Mouse (Mus musculus) right cerebral cortex, postnatal 25 days (tissue): ENCODE data around the gene Rybp.

Source experiments
- DNase-seq: peaks from one replicate; pipeline ENCODE4 v3.0.0; 2022

Rybp gene

DNA sequence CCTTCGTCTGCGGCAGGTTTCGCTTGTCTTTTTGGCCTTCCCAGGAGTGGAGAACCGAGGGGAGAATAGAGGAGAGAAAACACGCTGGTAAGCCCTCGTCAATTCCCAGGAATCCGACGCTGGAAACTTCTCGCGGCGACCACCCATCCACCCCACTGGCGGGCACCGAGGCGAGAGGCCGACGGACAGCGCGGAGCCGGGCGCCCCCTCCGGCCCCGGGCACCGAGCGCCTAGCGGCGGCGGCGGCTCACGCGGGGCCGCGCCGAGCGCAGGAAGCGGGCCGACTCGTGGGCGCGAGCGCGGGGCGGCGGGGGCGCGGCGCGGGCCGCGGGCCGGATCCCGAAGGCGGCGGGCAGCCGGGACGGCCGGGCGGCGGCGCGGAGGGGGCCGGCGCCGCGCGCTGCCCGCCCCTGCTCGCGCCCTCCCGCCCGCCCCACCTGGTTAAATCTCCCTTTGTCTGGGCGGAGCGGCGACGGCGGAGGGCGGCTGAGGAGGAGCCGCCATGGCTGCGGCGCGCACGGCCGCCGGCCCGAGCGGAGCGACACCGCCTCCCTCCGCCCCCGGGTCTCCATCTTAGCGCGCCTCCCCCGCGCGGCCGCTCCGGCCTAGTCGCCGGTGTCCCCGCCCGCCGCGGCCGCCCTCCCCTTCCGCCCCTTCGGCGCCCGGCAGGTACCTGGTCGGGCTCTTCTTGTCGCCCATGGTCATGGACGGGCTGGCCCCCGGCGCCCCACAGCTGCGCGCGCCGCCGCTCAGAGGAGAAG is 532 bp downstream of the Rybp start:
- DNase-seq: peak; percentile 68

DNA sequence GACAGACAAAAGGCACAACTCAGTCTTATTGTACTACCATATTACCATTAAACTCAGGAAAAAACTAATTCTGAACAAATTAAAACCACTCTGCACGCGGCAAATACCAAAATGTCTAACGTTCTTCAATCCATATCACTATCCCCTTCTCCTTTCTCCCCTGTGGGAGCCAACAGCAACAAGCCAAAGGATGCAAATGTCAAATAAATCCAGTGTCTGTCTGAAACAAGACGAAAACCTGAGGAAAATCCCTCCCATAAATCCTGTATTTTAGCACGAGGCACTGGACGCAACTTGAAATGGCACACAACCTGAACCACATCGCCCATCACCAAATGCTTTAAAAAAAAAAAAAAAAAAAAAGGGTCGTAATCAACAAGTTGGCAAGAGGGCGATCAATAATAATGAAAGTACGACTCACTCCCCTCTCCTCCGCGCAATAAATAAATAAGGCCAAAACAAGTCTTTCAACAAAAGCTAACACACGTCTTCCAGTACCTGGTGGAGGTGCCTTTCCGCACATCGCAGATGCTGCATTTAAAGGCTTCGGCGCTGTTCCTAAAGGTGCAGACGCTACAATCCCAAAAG is 1.2 kb downstream of the Rybp start:
- DNase-seq: no peak

DNA sequence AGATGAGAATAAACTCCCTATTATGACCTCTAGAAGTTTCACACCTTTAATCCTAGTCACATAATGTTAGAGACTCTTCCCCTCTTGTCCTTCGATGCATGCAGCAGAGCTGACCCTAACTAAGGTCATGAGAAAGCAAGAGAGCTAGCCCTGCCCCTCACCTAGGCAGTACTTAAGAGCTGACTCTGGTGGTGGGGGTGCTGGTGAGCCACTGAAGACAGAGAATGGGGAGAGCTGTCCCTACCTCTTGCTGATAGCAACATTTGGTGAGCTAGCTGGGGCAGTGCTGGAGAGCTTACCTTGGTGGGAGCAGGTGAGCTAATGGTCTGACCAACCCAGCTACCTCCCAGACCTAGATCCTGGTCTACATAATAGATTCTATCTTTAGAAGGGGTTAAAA is 8.4 kb downstream of the Rybp start:
- DNase-seq: no peak

DNA sequence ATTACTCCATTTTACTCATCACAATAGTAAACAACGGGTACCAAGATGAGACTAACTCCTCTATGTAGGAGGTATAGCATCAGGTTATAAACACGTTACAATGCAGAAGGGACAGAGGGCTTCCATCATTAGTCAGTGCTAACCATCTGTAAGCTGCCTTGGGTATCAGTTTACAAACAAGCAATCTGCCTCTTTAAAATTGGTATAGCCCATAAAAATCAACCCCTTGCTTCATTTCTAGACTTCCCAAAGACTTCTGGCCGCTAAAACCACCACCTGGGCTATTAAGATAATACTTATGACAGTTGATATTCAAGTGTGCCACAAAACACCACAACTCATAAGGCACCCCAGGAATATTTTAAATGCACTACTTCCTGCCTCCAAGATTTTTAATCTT is 10.9 kb downstream of the Rybp start:
- no peak for DNase-seq

DNA sequence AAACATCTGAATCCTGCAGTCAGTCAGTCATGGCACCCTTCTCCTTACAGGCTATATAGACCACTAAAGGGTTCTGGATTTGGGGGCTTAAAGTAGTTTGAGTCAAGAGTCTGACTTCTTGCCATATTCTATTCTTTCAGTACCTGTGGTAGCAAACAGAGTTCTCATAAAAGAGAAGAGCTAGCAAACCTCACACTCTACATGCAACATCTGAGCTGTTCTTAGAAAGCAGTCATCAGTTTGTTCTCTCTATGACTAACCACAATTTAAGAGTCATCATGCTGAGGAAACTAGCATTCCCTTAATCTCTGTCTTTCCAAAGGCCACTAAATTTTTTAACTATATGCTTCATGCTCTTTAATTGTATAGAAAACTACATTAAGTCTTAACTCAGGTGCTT is 11.6 kb downstream of the Rybp start:
- DNase-seq: no peak

DNA sequence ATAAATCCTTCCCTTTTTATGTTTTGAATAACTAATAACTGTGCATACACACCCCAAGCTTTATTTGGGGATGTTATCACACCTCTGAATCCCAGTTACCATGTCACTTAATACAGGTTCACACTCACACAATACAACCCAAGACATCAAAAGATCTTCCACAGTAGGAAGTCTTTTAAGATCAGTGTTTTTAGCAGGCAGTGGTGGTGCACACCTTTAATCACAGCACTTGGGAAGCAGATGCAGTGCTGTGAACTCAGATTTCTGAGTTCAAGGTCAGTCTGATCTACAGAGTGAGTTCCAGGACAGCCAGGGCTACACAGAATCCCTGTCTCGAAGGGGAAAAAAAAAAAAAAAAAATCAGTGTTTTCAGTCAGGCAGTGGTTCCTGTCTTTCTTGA is 13.7 kb downstream of the Rybp start:
- no peak for DNase-seq

DNA sequence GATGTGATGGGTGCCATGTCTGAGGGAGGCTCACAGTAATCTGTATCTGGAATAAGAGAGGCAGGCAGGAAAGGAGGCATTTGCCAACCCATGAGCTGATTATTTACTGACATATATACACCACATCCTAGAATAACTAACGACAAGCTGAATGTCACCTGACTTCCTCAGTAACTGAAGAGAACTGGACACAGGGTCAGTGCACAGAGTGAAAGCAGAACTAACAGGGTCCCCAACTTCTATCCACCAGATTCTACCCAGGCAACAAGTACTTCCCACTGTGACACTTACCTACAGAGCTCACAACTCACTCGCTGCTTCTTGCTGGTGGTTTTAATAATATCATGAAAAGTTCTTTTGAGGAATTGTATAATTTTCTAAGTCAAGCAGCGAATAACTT is 15.3 kb downstream of the Rybp start:
- DNase-seq: no peak

DNA sequence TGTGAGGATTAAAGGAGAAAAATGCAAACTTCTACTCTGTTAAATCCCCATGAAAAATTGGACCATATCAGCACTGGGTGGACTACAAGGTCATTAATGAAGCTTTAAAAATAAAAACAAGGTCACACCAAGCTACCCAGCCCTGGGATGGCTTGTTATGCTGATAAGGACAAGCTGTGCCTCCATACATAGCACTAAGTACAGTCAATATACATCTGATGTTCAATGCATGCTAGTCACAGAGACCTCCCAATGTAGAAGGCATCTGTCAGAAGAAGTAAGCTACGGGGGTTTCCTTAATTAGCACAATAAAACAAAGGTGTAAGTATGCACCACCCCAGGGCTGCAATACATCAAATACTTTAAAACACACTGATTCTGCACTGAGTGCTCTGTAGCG is 16.5 kb downstream of the Rybp start:
- no peak for DNase-seq

DNA sequence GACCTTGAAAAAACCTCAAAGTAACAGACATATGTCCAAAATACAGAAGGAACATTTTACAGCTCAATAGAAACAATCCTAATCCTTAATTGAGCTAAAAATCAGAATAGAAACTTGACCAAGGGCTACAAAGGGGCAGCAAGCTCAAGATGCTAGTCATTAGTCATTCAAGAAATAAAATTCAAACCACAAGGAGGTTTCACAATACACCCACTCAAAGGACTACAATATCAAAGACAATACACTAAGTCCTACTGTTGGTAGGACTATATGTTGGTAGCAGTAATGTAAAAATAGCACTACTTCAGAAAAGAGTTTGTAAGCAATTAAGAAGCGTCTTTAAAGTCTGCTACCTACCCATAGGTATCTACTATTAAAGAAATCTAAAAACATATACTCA is 27.7 kb downstream of the Rybp start:
- DNase-seq: no peak

DNA sequence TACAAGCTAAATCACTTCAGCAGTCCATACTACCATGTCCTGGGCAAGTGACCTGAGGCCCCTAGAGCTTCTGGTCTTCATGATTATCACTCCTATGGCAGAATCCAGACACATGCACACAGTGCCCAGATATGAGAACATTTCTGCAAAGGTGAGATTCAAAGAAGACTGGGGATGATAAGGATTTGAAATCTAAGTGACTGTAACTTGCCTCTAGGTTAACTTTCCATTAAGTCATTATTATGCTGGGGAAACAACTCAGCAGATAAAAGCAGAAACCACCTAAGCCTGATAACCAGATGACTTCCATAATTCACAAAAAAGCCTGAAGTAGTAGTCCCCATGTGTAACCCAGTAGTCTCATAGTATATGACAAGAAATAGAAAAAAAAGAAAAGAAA is 29.0 kb downstream of the Rybp start:
- no peak for DNase-seq

DNA sequence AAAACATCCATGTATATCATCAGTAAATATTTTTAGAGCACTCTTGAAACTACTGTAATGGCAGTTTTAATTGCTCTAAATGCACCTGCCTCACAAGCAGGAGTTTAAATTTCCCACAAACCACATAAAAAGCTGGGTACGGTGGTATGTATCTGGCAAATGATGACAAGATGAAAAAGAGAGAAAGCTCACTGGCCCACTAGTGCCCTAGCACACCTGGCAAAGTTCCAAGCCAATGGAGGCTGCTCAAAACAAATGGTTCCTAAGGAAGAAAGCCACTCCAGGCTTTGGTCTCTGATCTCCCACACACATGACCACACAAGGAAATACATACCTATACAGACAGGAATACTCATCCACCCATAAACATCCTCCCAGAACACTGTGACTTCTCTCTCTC is 31.9 kb downstream of the Rybp start:
- DNase-seq: no peak

DNA sequence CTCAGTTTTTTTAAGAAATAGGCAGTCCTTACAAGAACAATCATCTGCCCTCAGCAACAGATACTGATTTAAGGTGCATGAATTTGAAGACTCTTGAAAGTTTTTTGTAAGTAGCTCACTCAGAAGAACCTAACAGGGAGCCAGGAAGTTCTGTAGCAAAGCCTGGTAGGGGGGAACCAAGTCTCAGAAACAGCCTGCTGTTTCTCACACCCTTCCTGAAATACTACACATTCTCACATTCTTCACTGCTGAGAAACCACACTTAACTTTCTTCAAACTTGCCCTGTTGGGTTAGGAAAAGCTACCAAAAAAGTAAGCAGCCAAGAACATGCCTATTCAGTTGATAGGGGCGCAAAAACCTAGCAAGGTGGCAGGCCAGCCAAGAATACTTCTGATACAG is 32.6 kb downstream of the Rybp start:
- no peak for DNase-seq

DNA sequence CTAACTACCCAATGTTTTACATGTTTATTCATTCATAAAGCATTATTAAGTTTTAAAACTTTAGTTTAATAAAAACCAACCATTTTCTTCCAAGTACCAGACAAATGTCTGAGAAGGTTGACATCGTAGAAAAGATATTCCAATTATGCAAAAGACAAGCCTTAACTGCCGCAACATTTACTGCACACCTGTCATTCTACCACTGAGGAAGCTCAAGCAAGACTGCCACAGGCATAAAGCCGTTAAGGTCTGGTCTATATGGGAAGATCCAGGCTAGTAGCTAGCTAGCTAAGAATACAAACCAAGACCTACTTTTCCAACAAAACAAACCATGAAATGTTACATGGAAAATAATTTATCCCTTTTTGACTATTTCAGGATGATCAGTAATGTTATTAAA is 42.8 kb downstream of the Rybp start:
- no peak for DNase-seq

DNA sequence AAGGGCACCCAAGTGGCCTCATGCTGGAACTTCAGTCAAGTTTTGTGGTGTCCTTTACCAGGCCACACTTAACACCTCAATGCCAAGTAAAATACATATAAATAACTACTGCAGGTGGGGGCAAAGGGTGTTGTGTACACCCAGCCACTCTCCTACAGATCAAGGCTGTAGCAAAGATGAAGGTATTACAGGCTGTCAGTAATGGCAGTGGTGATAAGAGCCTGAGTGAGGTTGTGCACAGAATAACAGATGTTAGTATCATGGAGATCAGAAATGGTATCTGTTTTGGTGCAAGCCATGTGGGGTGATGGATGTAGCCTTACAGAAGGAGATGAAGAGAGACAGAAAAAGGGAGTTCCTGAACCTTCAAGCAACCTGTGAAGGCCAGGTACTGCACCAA is 52.2 kb downstream of the Rybp start:
- no peak for DNase-seq

DNA sequence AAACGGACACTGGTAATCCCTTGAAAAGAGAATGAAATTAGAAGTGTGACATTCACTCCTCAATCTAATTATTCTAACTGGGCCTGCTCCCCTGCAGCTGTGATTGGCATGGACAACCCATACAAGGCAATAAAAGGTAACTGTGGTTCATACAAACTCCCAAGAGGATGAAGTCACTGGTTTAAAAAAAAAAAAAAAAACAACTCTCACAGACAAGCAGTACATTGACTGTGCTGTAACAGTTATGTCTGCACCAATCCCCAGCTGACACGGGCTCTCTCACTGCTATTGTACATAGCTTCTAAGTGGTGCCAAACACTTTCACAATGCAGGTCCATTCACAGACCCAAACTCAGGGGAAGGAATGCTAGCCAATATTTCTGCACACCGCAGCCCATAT is 53.8 kb downstream of the Rybp start:
- DNase-seq: no peak

DNA sequence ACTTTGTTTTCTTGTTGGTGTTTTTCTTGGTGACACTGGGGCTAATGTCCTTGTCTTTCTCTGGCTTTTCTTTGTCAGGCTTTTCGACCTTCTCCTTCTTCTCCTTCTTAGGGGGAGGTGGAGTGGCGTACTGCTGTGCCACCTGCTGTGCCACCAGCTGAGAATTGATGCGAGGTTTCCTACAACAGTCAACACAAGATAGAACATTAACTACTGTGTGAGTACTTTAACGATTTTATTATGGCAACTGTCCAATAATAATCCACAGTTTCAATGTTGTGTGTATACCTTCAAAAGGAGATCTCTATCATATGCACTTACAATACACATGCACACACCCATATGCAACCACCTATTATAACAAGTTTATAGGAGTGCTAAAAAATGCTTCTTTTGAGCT is 54.2 kb downstream of the Rybp start:
- no peak for DNase-seq

DNA sequence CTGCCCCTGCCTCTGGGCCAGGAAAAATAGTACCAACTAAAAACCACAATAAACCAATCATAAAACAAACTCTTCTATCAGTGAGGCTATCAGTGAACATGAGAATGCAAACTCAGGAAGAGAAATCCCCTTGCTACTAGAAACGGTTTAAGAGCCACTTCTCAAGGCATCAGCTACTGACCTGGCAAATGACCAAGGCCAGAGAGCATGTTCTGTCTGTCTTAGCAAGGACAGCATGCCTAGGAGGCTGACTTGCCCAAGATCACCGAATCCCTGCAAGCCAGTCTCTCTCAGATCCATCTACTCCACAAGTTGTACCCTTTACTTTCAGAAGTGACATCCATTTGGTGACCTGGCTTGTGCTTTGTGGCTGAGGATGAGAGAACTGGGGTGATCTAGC is 61.1 kb downstream of the Rybp start:
- DNase-seq: no peak

DNA sequence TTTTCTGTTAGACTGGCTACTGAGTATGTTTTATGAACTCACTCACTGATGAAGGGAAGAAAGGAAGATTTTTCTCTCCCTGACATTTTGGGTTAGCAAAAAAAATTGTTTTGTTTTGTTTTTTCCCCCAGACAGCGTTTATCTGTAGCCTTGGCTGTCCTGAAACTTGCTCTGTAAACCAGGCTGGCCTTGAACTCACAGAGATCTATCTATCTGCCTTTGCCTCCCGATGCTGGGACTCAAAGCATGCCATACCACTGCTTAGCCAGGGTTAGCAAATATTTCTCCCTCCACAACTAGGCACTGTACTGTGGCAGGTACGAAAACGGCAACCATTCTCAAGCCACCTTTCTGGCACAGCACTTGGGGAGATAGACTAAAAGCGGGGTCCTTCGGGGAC is 63.4 kb downstream of the Rybp start:
- DNase-seq: no peak

DNA sequence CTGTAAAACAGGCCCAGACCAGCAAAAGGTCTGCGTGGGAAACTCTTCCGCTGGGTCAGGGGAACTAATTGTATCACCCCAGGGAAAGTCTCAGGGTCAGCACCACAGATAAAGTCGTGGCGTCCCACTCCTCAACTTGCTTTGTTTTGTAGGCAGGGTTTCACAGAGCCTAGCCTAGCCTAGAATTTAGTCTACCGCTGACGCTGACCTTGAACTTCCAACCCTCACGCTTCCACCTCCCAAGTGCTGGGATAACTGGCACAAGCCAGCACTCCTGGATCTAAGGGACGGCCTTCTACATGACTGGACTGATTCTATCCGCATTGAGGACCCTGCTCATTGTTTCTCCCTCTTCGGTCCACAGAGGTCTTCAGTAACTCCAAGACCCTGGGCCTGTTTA is 63.9 kb downstream of the Rybp start:
- no peak for DNase-seq

DNA sequence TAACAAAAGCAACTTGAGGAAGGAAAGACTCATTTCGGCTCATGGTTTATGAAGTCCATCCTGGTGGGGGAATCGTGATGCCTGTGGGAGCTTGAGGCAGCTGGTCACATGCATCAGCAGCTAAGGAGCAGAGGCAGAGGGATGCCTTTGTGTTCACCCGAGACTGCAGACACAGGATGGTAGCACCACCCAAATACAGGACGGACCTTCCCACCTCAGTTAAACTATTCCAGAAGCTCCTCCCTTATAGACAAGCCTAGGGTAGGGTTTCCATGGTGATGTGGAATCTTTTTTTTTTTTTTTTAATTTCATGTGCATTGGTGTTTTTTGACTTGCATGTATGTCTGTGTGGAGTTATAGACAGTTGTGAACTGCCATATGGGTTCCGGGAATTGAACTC is 64.4 kb downstream of the Rybp start:
- no peak for DNase-seq

DNA sequence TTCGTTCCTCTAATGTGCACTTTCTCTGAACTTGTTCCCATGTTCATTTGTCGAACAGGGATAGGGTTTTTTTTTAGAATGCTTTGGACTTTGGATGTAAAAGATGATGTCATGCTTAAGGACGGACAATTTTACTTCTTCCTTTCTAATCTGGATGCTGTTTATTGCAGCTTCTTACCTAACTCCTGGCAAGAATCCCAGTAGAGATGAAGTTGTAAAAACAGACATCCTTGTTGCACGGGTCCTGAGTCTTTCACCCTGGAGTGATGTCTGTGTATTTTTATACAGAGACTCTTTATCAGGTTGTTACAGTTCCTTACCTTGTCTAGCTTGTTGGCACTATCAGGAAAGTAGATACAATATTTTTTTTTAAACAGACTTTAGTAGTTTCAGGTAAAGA is 65.5 kb downstream of the Rybp start:
- no peak for DNase-seq

DNA sequence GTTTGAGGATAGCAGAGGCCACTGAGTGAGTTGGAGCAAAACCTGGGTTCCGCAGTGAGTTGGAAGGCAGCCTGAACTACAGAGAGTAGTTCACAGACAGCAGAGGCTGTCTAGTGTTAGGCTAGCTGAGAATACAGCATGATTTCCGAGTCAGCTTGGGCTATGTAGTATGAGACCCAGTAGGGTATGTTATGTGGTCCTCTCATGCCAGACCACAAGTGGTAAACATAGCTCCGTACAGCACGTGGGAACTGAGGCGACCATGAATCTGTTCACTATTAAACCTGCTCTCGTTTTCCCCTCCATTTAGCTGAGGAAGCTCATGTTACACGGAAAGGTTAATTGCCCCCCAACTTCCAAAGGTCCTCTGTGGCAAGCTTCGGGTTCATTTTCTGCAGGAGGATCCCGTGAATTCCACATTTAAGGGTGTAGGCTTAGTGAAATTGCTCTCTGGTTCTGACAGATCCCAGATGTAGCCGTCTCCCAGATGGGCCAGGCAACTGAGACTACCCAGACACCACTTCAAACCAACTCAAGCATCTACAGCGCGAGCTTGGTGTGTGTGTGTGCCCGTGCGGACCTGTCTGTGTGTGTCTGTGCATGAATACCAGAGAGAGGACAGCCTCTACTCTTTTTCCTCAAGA is 66.2 kb downstream of the Rybp start:
- no peak for DNase-seq

DNA sequence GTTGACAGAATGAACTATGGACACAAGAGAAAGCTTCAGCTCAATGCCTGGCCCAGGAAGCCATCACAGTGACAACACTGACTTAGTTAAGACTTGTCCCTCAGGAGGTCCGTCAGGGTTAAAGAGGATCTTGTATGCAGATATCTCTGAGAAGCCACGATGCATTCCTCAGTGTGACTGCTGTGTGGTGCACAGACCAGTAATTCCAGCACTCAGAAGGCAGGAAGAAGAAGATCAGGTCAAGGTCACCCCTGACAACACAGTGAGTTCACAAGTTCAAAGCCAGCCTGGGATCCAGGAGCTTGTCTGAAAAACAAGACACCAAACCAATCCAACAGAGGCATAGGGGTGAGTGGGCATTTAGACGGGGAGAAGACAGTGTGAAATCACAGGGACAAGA is 67.3 kb downstream of the Rybp start:
- no peak for DNase-seq

DNA sequence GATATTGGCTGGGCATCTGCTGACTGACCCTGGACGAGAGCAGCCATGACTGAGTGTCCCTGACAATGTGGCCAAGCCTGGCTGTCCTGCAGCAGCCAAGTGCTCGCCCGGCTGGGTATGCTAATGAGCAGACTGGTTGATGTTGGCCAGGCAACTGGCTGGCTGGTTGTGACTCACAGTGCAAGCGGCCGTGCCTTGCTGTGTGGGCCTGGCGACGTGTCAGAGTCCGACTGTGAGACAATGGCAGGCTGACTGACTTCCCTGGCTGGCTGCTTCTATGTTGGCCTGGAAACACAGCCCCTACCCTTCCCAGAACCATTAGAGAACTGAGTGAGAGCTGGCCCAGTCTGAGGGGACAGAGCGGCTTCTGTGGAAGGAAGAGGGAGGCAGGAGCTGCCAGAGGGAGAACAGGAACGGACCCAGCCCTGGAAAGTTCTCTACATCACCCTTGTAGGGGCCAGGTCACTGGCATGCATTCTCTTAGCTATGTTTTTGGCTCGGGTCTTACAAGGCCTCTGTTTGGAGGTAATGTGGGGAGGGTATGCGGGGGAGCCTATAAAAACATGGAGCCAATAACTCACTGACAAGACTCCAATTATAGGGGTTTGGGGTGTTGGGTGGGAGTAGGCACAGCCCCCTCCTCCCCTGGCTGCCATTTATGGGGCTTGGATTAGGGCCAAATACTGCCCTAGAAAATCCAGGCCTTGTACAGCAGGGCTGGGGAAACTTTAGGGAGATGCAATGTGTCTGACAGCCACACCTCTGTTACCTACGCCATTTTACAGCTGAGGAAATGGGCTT is 68.5 kb downstream of the Rybp start:
- peak; percentile 68 for DNase-seq
